Mouse (Mus musculus) limb, embryonic 13.5 days (tissue): ENCODE results near the gene Mettl7a1. TPM values are rescaled to one million over a fixed set of nuclear protein-coding genes. Genes with fewer than 3 reads are reported as not detected.
"Not testable (repeated sequence)": the region's sequence is repeated elsewhere in the genome, so short reads cannot be mapped to it uniquely, and the experiment has no call there.

Experiments
- ATAC-seq: fragments of 200-750 bp; cut with Nextera tagmentation; 2 replicates; pipeline ENCODE4 v1.8.0; 2017; ENCODE audit warnings: low read depth, moderate number of reproducible peaks, moderate TSS enrichment; ENCODE audit not compliant: low FRiP score
- H3K27ac ChIP-seq: fragments of 300-500 bp; sonication (generic); 2 replicates; pipeline ENCODE4 v1.5.1; 2015; ENCODE audit warnings: inconsistent platforms, mild to moderate bottlenecking, moderate library complexity
- H3K27me3 ChIP-seq: fragments of 300-500 bp; sonication (generic); 2 replicates; pipeline ENCODE4 v1.6.1; 2015; ENCODE audit warnings: mild to moderate bottlenecking, inconsistent platforms
- H3K36me3 ChIP-seq: fragments of 300-500 bp; sonication (generic); 2 replicates; pipeline ENCODE4 v1.6.1; 2015; ENCODE audit warnings: inconsistent platforms, mild to moderate bottlenecking, moderate library complexity
- H3K4me1 ChIP-seq: fragments of 300-500 bp; sonication (generic); 2 replicates; pipeline ENCODE4 v1.6.1; 2015; ENCODE audit warnings: inconsistent platforms
- H3K4me2 ChIP-seq: fragments of 300-500 bp; sonication (generic); replicated peaks from 2 replicates; pipeline ENCODE4 v1.6.1; 2015; ENCODE audit warnings: inconsistent platforms, mild to moderate bottlenecking, moderate library complexity
- H3K4me3 ChIP-seq: fragments of 300-500 bp; sonication (generic); 2 replicates; pipeline ENCODE4 v1.5.1; 2015; ENCODE audit warnings: moderate library complexity, mild to moderate bottlenecking, inconsistent platforms
- H3K9ac ChIP-seq: fragments of 300-500 bp; sonication (generic); 2 replicates; pipeline ENCODE4 v1.6.1; 2015; ENCODE audit warnings: mild to moderate bottlenecking, inconsistent platforms
- H3K9me3 ChIP-seq: fragments of 300-500 bp; sonication (generic); 2 replicates; pipeline ENCODE4 v1.6.1; 2016; ENCODE audit warnings: inconsistent platforms
- WGBS: fragments of 180-500 bp; shearing (Covaris S2); methylation state at CpG from one replicate; pipeline ENCODE4 v1.1.7; 2015; 5-methylcytosine and 5-hydroxymethylcytosine counted together
- polyA plus RNA-seq: library from polyadenylated mRNA; unstranded; fragments of >200 nt; fragmentation: Nextera tagmentation; extraction: Ambion mirVana; gene quantifications from 2 replicates; pipeline ENCODE4 v1.2.1, GENCODE M21; 2015

The Mettl7a1 gene
- polyA plus RNA-seq, 1 experiment from 2014 or later: 4.4 TPM

- ATAC-seq: no peak
These were observed 2.3 kb downstream of the Mettl7a1 start for GRCm38 (mm10) chr15:100306201-100306600.

GRCm38 (mm10) chr15:100307438-100308096 is 3.6 kb downstream of the Mettl7a1 start:
- not testable (repeated sequence) for H3K27me3 ChIP-seq, H3K36me3 ChIP-seq, H3K4me2 ChIP-seq, H3K9me3 ChIP-seq, H3K9ac ChIP-seq, H3K27ac ChIP-seq, H3K4me3 ChIP-seq
- WGBS: 41% methylated on average over 11 of the region's 11 CpGs
- 0 out of 2 replicates have a peak, but pooled peaks cover 14% of the 10 kb centered on the region for H3K4me1 ChIP-seq
- ATAC-seq: 0 out of 2 replicates have a peak, but pooled peaks have one; percentile 48

More at GRCm38 (mm10) chr15:100306201-100306600, 2.3 kb downstream of the Mettl7a1 start:
- Histone ChIP-seq H3K4me3 (no peak overlapping the region), H3K4me1 (0 out of 2 replicates have a peak, but pooled peaks cover 4% of the 10 kb centered on the region), H3K9me3 (no peaks in the 10 kb centered on the region), H3K27me3 (no peaks in the 10 kb centered on the region), H3K9ac (no peak overlapping the region), H3K36me3 (no peaks in the 10 kb centered on the region), H3K27ac (no peak overlapping the region), H3K4me2 (no peak overlapping the region)
- WGBS: 82% methylated on average over 2 of the region's 2 CpGs

GRCm38 (mm10) chr15:100312346-100312745 is 8.4 kb downstream of the Mettl7a1 start:
- no peak overlapping the region for H3K4me2 ChIP-seq
- no peak overlapping the region for H3K27ac ChIP-seq
- no peak overlapping the region for H3K4me3 ChIP-seq
- H3K27me3 ChIP-seq: no peaks in the 10 kb centered on the region
- 0 out of 2 replicates have a peak, but pooled peaks cover 12% of the 10 kb centered on the region for H3K4me1 ChIP-seq
- WGBS: 88% methylated on average over 2 of the region's 2 CpGs
- H3K9me3 ChIP-seq: no peaks in the 10 kb centered on the region
- H3K9ac ChIP-seq: no peak overlapping the region
- no peak for ATAC-seq
- peaks cover 4% of the 10 kb centered on the region for H3K36me3 ChIP-seq

GRCm38 (mm10) chr15:100314448-100315145 is 10.7 kb downstream of the Mettl7a1 start:
- no peak for ATAC-seq
- no peak overlapping the region for H3K27ac ChIP-seq
- H3K4me1 ChIP-seq: 0 out of 2 replicates have a peak, but pooled peaks cover 12% of the 10 kb centered on the region
- H3K9me3 ChIP-seq: no peaks in the 10 kb centered on the region
- H3K36me3 ChIP-seq: peaks cover 4% of the 10 kb centered on the region
- no peaks in the 10 kb centered on the region for H3K27me3 ChIP-seq
- no peak overlapping the region for H3K4me3 ChIP-seq
- H3K9ac ChIP-seq: no peak overlapping the region
- 93% methylated on average over 5 of the region's 5 CpGs for WGBS
- no peak overlapping the region for H3K4me2 ChIP-seq

- not testable (repeated sequence) for H3K9ac ChIP-seq, H3K4me3 ChIP-seq, H3K4me1 ChIP-seq, H3K27me3 ChIP-seq, ATAC-seq, H3K9me3 ChIP-seq, H3K36me3 ChIP-seq, H3K4me2 ChIP-seq, H3K27ac ChIP-seq
- WGBS: 47% methylated on average over 4 of the region's 4 CpGs
These were observed 14.2 kb downstream of the Mettl7a1 start for GRCm38 (mm10) chr15:100318014-100318671.

- Histone ChIP-seq H3K4me1 (0 out of 2 replicates have a peak, but pooled peaks cover 5% of the 10 kb centered on the region), H3K27ac (no peak overlapping the region), H3K27me3 (no peaks in the 10 kb centered on the region), H3K9me3 (no peaks in the 10 kb centered on the region), H3K4me3 (no peak overlapping the region), H3K36me3 (no peaks in the 10 kb centered on the region), H3K9ac (no peak overlapping the region), H3K4me2 (no peak overlapping the region)
- WGBS: 76% methylated on average over 1 of the region's 1 CpGs
- ATAC-seq: no peak
These were observed 15.9 kb downstream of the Mettl7a1 start for GRCm38 (mm10) chr15:100319884-100320283.

- Histone ChIP-seq H3K9ac (no peak overlapping the region), H3K27ac (no peak overlapping the region), H3K4me3 (no peak overlapping the region), H3K4me2 (no peak overlapping the region), H3K4me1 (0 out of 2 replicates have a peak, but pooled peaks cover 5% of the 10 kb centered on the region), H3K36me3 (no peaks in the 10 kb centered on the region), H3K9me3 (no peaks in the 10 kb centered on the region), H3K27me3 (no peaks in the 10 kb centered on the region)
- ATAC-seq: no peak
- 50% methylated on average over 9 of the region's 9 CpGs for WGBS
These were observed 16.5 kb downstream of the Mettl7a1 start for GRCm38 (mm10) chr15:100320295-100320905.

GRCm38 (mm10) chr15:100321134-100321533 is 17.2 kb downstream of the Mettl7a1 start:
- WGBS: 53% methylated on average over 5 of the region's 5 CpGs
- Histone ChIP-seq H3K4me2 (no peak overlapping the region), H3K27me3 (no peaks in the 10 kb centered on the region), H3K9me3 (no peaks in the 10 kb centered on the region), H3K4me1 (0 out of 2 replicates have a peak, but pooled peaks cover 5% of the 10 kb centered on the region), H3K4me3 (no peak overlapping the region), H3K9ac (no peak overlapping the region), H3K36me3 (no peaks in the 10 kb centered on the region), H3K27ac (no peak overlapping the region)
- ATAC-seq: no peak

- no peak overlapping the region for H3K9ac ChIP-seq
- 63% methylated on average over 12 of the region's 12 CpGs for WGBS
- H3K27me3 ChIP-seq: no peaks in the 10 kb centered on the region
- no peak overlapping the region for H3K4me3 ChIP-seq
- no peaks in the 10 kb centered on the region for H3K36me3 ChIP-seq
- no peak overlapping the region for H3K4me2 ChIP-seq
- H3K4me1 ChIP-seq: 0 out of 2 replicates have a peak, but pooled peaks cover 5% of the 10 kb centered on the region
- no peaks in the 10 kb centered on the region for H3K9me3 ChIP-seq
- no peak for ATAC-seq
- no peak overlapping the region for H3K27ac ChIP-seq
These were observed 20.2 kb downstream of the Mettl7a1 start for GRCm38 (mm10) chr15:100324021-100324591.

GRCm38 (mm10) chr15:100325235-100325634 is 21.3 kb downstream of the Mettl7a1 start:
- no peaks in the 10 kb centered on the region for H3K36me3 ChIP-seq
- ATAC-seq: no peak
- H3K4me1 ChIP-seq: 0 out of 2 replicates have a peak, but pooled peaks cover 2% of the 10 kb centered on the region
- H3K9ac ChIP-seq: no peak overlapping the region
- no peak overlapping the region for H3K4me2 ChIP-seq
- no peak overlapping the region for H3K27ac ChIP-seq
- H3K9me3 ChIP-seq: no peaks in the 10 kb centered on the region
- WGBS: 75% methylated on average over 3 of the region's 3 CpGs
- no peak overlapping the region for H3K4me3 ChIP-seq
- no peaks in the 10 kb centered on the region for H3K27me3 ChIP-seq

GRCm38 (mm10) chr15:100328089-100328488 is 24.1 kb downstream of the Mettl7a1 start:
- not testable (repeated sequence) for H3K27ac ChIP-seq, H3K4me1 ChIP-seq, ATAC-seq, H3K9me3 ChIP-seq, H3K4me2 ChIP-seq, H3K4me3 ChIP-seq, H3K27me3 ChIP-seq, H3K36me3 ChIP-seq, H3K9ac ChIP-seq
- 70% methylated on average over 4 of the region's 4 CpGs for WGBS
